Mouse (Mus musculus): Measurements from ENCODE around the gene Spsb2. TPM values are rescaled to one million over a fixed set of nuclear protein-coding genes. Genes with fewer than 3 reads are reported as not detected.
A peak's percentile ranks its signal among the peaks of the same experiment; 100 is the strongest.
"Not testable (repeated sequence)": the region's sequence is repeated elsewhere in the genome, so short reads cannot be mapped to it uniquely, and the experiment has no call there.

The Spsb2 gene
- polyA plus RNA-seq, 1 experiment from 2014 or later, result 9.2 TPM

GRCm38 (mm10) chr6:124820891-124821290 lies 12.4 kb downstream of the Spsb2 start:
- H3K27me3 ChIP-seq (ENCODE audit: control insufficient read depth, insufficient read depth, low read length), result no peaks in the 10 kb centered on the region
- 91% methylated on average over 5 of the region's 5 CpGs for WGBS
- H3K9ac ChIP-seq (ENCODE audit: low read length), result no peak overlapping the region

GRCm38 (mm10) chr6:124822049-124822448 lies 13.6 kb downstream of the Spsb2 start:
- H3K9me3 ChIP-seq (replicated peaks; ENCODE audit: control insufficient read depth, low read length), result no peaks in the 10 kb centered on the region
- peaks cover 83% of the 10 kb centered on the region for H3K36me3 ChIP-seq (ENCODE audit: control insufficient read depth, insufficient read depth)
- peak overlapping the region; percentile 56 for H3K27ac ChIP-seq (ENCODE audit: low read length)
- ATAC-seq (replicated peaks; ENCODE audit: extremely low read depth, insufficient read depth, low FRiP score), result no peak
- H3K4me3 ChIP-seq (ENCODE audit: low read length), result no peak overlapping the region
- H3K27me3 ChIP-seq (ENCODE audit: control insufficient read depth, insufficient read depth, low read length), result no peaks in the 10 kb centered on the region
- H3K4me1 ChIP-seq (ENCODE audit: control insufficient read depth, insufficient read depth, low read length), result no peaks in the 10 kb centered on the region
- H3K4me2 ChIP-seq (ENCODE audit: low read depth, low read length), result no peak overlapping the region
- 74% methylated on average over 4 of the region's 4 CpGs for WGBS
- no peak overlapping the region for H3K9ac ChIP-seq (ENCODE audit: low read length)

More at GRCm38 (mm10) chr6:124820891-124821290, 12.4 kb downstream of the Spsb2 start:
- Histone ChIP-seq H3K4me3 (ENCODE audit: low read length) (no peak overlapping the region), H3K4me2 (ENCODE audit: low read depth, low read length) (no peak overlapping the region), H3K9me3 (replicated peaks; ENCODE audit: control insufficient read depth, low read length) (no peaks in the 10 kb centered on the region), H3K27ac (ENCODE audit: low read length) (no peak overlapping the region), H3K4me1 (ENCODE audit: control insufficient read depth, insufficient read depth, low read length) (no peaks in the 10 kb centered on the region), H3K36me3 (ENCODE audit: control insufficient read depth, insufficient read depth) (peaks cover 88% of the 10 kb centered on the region)
- ATAC-seq (replicated peaks; ENCODE audit: extremely low read depth, insufficient read depth, low FRiP score), result no peak

DNA sequence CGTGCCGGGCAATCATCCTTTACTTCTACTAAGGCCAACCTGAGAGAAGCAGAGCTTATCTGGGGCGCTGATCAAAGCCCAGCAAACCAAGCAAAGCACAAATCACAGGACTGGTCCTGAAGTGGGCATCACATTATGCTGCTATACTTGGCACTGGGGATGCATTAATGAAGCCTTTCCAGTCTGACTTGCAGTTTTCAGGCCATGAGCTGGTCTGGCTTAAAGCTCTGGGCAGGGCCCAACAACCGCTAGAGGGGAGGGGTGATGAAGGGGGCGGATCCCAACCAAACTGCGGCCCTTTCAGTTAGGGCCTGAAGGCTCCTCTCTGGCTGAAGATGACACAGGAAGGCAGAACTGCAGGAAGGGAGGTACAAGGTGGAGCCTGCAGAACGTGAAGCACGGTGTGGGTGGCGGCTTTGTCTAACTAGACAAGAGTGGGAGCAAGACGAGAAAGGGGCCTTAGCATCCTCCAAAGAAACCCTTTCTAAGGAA lies 19.7 kb downstream of the Spsb2 start:
- peak overlapping the region; percentile 80 for H3K4me3 ChIP-seq (ENCODE audit: low read length)
- WGBS, result 21% methylated on average over 10 of the region's 10 CpGs
- no peaks in the 10 kb centered on the region for H3K27me3 ChIP-seq (ENCODE audit: control insufficient read depth, insufficient read depth, low read length)
- H3K4me2 ChIP-seq (ENCODE audit: low read depth, low read length), result peak overlapping the region; percentile 95
- no peaks in the 10 kb centered on the region for H3K9me3 ChIP-seq (replicated peaks; ENCODE audit: control insufficient read depth, low read length)
- peaks cover 20% of the 10 kb centered on the region for H3K4me1 ChIP-seq (ENCODE audit: control insufficient read depth, insufficient read depth, low read length)
- peak overlapping the region; percentile 72 for H3K9ac ChIP-seq (ENCODE audit: low read length)
- ATAC-seq (replicated peaks; ENCODE audit: extremely low read depth, insufficient read depth, low FRiP score), result no peak
- peak overlapping the region; percentile 61 for H3K27ac ChIP-seq (ENCODE audit: low read length)
- peaks cover 37% of the 10 kb centered on the region for H3K36me3 ChIP-seq (ENCODE audit: control insufficient read depth, insufficient read depth)

GRCm38 (mm10) chr6:124828868-124829798 lies 20.7 kb downstream of the Spsb2 start, which contains the start of the genes Usp5 and Cdca3:
Usp5 (minus strand) TSS chr6:124829484.
Cdca3 (plus strand) TSS chr6:124829547.
- H3K9me3 ChIP-seq (replicated peaks; ENCODE audit: control insufficient read depth, low read length), result no peaks in the 10 kb centered on the region
- H3K36me3 ChIP-seq (ENCODE audit: control insufficient read depth, insufficient read depth), result peaks cover 28% of the 10 kb centered on the region
- H3K4me1 ChIP-seq (ENCODE audit: control insufficient read depth, insufficient read depth, low read length), result peaks cover 20% of the 10 kb centered on the region
- under 1% methylated on average over 55 of the region's 55 CpGs for WGBS
- H3K27ac ChIP-seq (ENCODE audit: low read length), result peak within 1 kb of the TSS; percentile 98
- no peaks in the 10 kb centered on the region for H3K27me3 ChIP-seq (ENCODE audit: control insufficient read depth, insufficient read depth, low read length)
- peak within 1 kb of the TSS; percentile 80 for H3K4me3 ChIP-seq (ENCODE audit: low read length)
- peak; percentile 91 for ATAC-seq (replicated peaks; ENCODE audit: extremely low read depth, insufficient read depth, low FRiP score)
- H3K4me2 ChIP-seq (ENCODE audit: low read depth, low read length), result peak within 1 kb of the TSS; percentile 95
- peak within 1 kb of the TSS; percentile 83 for H3K9ac ChIP-seq (ENCODE audit: low read length)

- Histone ChIP-seq H3K9me3 (replicated peaks; ENCODE audit: control insufficient read depth, low read length) (no peaks in the 10 kb centered on the region), H3K9ac (ENCODE audit: low read length) (peak overlapping the region; percentile 83), H3K4me1 (ENCODE audit: control insufficient read depth, insufficient read depth, low read length) (peaks cover 20% of the 10 kb centered on the region), H3K4me2 (ENCODE audit: low read depth, low read length) (peak overlapping the region; percentile 92), H3K27ac (ENCODE audit: low read length) (peak overlapping the region; percentile 98), H3K36me3 (ENCODE audit: control insufficient read depth, insufficient read depth) (peaks cover 24% of the 10 kb centered on the region; the same call in 1 of the 2 replicates), H3K4me3 (ENCODE audit: low read length) (peak overlapping the region; percentile 80), H3K27me3 (ENCODE audit: control insufficient read depth, insufficient read depth, low read length) (no peaks in the 10 kb centered on the region)
- peak; percentile 84 for ATAC-seq (replicated peaks; ENCODE audit: extremely low read depth, insufficient read depth, low FRiP score)
- WGBS, result under 1% methylated on average over 38 of the region's 38 CpGs
These were observed 21.6 kb downstream of the Spsb2 start for GRCm38 (mm10) chr6:124829799-124830700.

GRCm38 (mm10) chr6:124831199-124831598 lies 22.7 kb downstream of the Spsb2 start:
- peaks cover 14% of the 10 kb centered on the region; the same call in 1 of the 2 replicates for H3K36me3 ChIP-seq (ENCODE audit: control insufficient read depth, insufficient read depth)
- H3K9ac ChIP-seq (ENCODE audit: low read length); H3K27ac ChIP-seq (ENCODE audit: low read length); ATAC-seq (replicated peaks; ENCODE audit: extremely low read depth, insufficient read depth, low FRiP score); H3K9me3 ChIP-seq (replicated peaks; ENCODE audit: control insufficient read depth, low read length); H3K27me3 ChIP-seq (ENCODE audit: control insufficient read depth, insufficient read depth, low read length): not testable (repeated sequence)
- WGBS, result 94% methylated on average over 4 of the region's 4 CpGs
- peak overlapping the region; percentile 92 for H3K4me2 ChIP-seq (ENCODE audit: low read depth, low read length)
- H3K4me3 ChIP-seq (ENCODE audit: low read length), result peak overlapping the region; percentile 15
- H3K4me1 ChIP-seq (ENCODE audit: control insufficient read depth, insufficient read depth, low read length), result peaks cover 21% of the 10 kb centered on the region

DNA sequence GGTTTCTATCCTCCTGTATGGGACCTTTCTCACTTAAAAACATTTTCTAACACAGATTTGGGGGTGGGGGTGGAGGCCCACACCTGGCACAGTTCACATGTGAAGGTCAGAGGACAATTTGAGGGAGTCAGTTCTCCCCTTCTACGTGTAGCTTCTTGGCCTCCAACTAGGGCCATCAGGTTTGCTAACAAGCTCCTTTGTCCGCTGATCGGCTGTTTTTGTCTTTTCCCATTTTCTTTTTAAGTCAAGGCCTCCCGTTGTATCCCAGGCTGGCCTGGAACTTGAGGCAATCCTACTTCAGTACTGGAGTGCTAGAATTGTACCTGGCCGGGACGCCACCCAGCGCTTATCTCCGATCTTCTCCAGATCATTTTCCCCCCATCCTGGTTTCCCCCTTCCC lies 23.2 kb downstream of the Spsb2 start:
- peaks cover 23% of the 10 kb centered on the region for H3K4me1 ChIP-seq (ENCODE audit: control insufficient read depth, insufficient read depth, low read length)
- H3K27ac ChIP-seq (ENCODE audit: low read length), result no peak overlapping the region
- no peak overlapping the region for H3K9ac ChIP-seq (ENCODE audit: low read length)
- peaks cover 13% of the 10 kb centered on the region; the same call in 1 of the 2 replicates for H3K36me3 ChIP-seq (ENCODE audit: control insufficient read depth, insufficient read depth)
- no peak for ATAC-seq (replicated peaks; ENCODE audit: extremely low read depth, insufficient read depth, low FRiP score)
- no peak overlapping the region for H3K4me2 ChIP-seq (ENCODE audit: low read depth, low read length)
- WGBS, result 96% methylated on average over 8 of the region's 8 CpGs
- H3K27me3 ChIP-seq (ENCODE audit: control insufficient read depth, insufficient read depth, low read length), result no peaks in the 10 kb centered on the region
- no peaks in the 10 kb centered on the region for H3K9me3 ChIP-seq (replicated peaks; ENCODE audit: control insufficient read depth, low read length)
- no peak overlapping the region for H3K4me3 ChIP-seq (ENCODE audit: low read length)

GRCm38 (mm10) chr6:124834512-124835081 lies 26.1 kb downstream of the Spsb2 start:
- Histone ChIP-seq H3K27ac (ENCODE audit: low read length) (no peak overlapping the region), H3K27me3 (ENCODE audit: control insufficient read depth, insufficient read depth, low read length) (no peaks in the 10 kb centered on the region), H3K4me2 (ENCODE audit: low read depth, low read length) (no peak overlapping the region), H3K36me3 (ENCODE audit: control insufficient read depth, insufficient read depth) (peaks cover 13% of the 10 kb centered on the region; the same call in 1 of the 2 replicates), H3K4me1 (ENCODE audit: control insufficient read depth, insufficient read depth, low read length) (peaks cover 15% of the 10 kb centered on the region), H3K9me3 (replicated peaks; ENCODE audit: control insufficient read depth, low read length) (no peaks in the 10 kb centered on the region), H3K4me3 (ENCODE audit: low read length) (no peak overlapping the region), H3K9ac (ENCODE audit: low read length) (no peak overlapping the region)
- ATAC-seq (replicated peaks; ENCODE audit: extremely low read depth, insufficient read depth, low FRiP score), result no peak
- 78% methylated on average over 6 of the region's 6 CpGs for WGBS

Measured in heart, embryonic 16.5 days (tissue).